Mouse (Mus musculus) left cerebral cortex, adult 18-20 months (tissue): Measurements from ENCODE around the gene Myo19. TPM values are rescaled to one million over a fixed set of nuclear protein-coding genes. Genes with fewer than 3 reads are reported as not detected.

Experiments
- DNase-seq, 2 experiments: peaks; one replicate each; pipeline ENCODE4 v3.0.0; 2021 to 2022; ENCODE audit warnings: low spot score in 2 of 2, mixed read lengths in 1 of 2
- total RNA-seq, 2 experiments: library from RNA; stranded (reverse); gene quantifications; 2 replicates each; pipeline ENCODE4 v1.2.3; 2021

Myo19 gene
- total RNA-seq, 2 experiments from 2014 or later, result 11.1 to 17.1 TPM

DNA sequence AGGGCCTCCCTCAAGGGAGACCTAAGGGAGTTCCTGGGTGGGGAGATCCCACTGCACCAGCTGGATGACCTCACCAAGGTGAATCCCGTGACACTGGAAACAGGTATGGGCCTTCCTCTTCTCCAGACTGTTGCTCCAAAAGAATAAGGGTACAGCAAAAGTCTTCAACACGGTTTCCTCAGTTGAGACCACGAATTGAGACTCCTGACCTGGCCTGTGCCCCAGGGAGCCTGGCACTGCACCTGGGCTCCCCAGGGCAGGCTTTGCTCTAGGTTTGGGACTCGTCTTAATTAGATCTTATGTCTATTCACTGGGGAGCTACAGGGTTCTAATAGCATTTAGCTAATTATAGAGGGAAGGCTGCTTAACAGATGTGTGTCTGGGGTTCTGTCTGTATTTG, 5.3 kb downstream of the Myo19 start:
- DNase-seq, result no peak

DNA sequence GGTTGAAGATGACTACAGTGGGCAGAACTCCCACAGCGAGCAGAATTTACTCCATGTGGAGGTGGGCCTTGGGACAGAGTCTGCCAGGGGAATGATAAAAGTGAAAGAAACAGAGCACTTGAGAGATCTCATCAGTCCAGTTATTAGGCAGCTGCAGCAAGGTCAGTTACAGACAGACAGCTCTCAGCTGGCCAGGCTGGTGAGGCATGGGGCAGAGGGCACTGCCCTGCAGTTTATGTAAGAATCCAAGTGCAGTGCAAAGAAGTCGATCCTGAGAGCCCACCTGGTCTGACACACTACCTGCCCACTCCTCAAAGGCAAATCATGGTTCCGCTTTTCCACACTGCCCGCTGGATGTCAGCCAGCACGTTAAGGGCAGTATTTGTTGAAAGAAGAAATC, 6.3 kb downstream of the Myo19 start:
- peak in 1 of 2 experiments; percentile 42 for DNase-seq

DNA sequence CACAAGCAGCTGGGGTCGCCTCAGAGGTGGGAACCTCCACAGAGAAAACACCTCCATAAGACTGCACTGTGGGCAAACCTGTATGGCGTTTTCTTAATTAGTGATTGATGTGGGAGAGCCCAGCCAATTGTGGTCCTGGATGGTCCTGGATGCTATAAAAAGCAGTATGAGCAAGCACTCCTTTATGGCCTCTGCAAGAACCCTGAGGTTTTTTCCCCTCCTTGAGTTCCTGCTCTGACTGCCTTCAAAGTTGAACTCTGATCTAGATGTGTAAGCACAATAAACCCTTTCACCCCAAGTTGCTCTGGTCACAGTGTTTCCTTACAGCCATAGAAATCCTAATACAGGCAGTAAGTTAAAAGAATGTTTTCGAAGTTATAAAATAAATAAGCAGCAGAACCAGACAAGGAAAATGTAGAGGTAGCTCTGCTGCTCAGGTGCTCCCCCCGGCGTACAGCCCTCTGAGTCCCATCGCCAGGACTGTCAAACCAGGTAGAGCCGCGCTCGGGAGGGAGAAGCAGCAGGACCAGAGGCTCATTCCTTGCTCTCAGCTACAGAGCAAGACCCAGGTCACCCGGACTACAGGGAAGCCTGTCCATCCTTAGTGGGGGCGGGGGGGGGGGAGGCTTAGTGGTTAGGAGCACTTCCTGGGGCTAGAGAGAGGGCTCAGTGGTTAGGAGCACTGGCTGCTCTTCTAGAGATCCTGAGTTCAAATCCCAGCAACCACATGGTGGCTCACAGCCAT, 7.0 kb downstream of the Myo19 start:
- DNase-seq, result no peak

DNA sequence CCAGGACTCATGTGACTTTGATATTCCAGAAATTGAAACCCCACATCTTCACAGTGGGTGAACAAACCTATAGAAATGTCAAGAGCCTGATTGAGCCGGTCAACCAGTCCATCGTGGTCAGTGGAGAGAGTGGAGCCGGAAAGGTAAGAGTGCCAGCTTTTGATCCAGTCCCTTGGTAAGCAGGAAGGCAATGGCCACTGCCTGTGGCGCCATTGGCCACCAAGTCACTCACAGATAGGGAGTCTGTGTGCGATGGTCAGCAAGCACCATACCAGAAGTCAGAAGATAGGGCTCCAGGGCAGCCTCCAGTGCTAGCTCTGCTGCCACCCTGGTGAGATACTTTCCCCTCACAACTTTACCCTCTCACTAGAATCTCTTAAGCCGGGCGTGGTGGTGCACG, 8.1 kb downstream of the Myo19 start:
- no peak for DNase-seq

DNA sequence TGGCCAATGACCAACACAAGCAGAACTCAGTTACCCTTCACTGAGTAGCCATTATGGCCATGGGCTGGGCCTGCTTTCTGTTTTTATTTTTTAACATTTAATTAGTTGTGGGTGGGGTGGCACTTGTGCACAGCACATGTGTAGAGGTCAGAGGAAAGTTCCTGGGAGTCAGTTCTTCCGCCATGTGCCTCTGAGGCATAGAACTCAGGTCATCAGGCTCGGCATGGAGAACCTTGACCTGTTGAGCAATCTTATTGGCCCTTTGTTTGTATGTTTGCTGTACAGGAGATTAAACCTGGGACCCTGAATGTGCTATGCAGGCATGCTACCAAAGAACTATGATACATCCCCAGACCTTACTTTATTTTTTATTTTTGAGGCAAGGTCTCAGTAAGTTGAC, 9.5 kb downstream of the Myo19 start:
- no peak for DNase-seq

DNA sequence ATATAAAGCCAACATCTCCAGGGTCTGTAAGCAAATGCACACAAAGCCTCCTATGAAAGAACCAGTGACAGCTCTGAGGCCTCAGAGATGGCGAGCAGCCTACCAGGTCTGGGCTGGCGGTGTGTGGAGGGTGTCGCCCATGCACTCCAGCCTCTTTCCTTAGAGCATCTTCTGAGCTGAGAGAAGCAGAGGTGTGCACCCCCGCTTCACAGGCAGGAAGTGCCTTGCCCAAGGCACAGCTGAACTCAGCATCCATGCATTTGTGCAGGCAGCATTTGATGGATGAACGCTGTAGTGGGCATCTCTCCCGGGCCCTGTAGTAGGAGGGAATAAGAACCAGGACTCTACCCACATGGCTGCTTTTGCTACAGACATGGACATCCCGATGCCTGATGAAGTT, 11.8 kb downstream of the Myo19 start:
- DNase-seq, result peak in 1 of 2 experiments; percentile 35

DNA sequence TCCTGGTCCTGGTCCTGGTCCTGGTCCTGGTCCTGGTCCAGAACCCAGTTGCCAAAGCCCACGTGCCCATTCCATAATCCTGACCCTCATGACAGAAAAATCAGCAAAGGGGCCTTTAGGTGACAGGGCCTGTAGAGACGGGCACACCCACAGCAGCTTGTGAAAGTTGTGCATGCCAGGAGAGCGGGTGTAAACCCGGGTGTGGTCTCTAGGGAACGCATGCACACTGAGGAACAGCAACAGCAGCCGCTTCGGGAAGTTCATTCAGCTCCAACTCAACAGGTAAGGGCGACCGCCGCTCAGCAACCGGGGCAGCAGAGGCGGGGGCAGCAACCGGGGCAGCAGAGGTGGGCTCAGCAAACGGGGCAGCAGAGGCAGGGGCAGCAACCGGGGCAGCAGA, 13.2 kb downstream of the Myo19 start:
- no peak for DNase-seq

DNA sequence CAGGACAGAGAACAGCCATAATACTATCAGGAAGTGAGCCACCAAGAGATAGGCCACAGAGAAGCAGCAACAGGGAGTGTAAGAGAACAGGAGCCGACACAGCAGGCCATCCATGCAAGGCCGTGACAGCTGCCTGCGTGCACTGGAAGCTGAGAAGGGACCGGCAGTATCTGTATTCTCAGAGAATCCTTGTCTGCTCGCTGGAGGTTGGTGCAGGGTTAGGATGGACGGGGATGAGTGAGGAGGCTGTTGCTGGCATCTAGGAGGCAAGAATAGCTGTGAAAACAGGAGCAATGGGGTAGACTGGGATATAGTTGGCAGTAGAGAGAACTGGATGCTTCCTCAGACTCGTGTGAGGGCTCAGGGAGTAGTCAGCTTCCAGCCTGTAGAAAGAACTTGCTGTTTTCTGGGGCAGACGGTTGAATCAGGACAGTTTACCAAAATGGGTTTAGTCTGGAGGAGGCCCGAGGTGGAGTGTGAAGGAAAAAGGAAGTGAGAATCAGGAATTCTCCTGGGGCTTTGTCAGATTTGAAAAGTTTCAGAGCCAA, 24.7 kb downstream of the Myo19 start:
- peak; percentile 47 to 67 for DNase-seq

DNA sequence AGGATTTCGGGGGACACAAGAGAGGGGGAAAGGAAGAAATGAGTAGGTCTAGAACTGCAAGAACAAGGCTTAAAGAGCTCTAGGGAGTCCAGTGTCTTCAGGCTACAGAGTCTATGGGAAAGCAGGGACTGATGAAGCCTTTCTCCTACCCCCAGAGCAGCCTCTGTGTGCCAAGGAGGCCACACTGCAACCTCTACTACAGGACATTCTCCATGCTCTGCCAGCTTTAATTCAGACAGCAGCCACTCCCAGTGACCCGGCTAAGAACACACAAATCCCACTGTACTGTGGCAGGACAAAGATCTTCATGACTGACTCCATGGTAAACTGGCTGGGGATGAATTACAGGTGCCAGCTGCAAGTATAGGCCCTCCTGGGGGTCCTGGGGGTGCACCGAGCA, 27.1 kb downstream of the Myo19 start:
- no peak for DNase-seq

DNA sequence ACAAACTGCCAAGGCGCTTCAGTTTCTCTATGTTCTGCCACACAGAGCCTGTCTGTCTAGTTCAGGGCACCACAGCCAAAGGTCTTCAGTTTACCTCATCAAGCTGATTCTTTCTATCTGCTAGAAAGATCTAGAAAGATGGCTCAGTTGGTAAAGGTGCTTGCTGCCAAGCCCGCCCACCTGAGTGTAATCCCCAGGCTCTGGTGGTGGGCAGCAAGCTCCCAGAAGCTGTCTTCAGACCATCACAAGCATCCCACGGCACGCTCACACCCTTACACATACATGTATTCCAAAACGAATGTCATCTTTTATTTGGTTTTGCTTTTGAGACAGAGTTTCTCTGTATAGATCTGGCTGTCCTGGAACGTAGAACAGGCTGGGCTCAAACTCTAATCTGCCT, 28.5 kb downstream of the Myo19 start:
- peak in 1 of 2 experiments; percentile 34 for DNase-seq

DNA sequence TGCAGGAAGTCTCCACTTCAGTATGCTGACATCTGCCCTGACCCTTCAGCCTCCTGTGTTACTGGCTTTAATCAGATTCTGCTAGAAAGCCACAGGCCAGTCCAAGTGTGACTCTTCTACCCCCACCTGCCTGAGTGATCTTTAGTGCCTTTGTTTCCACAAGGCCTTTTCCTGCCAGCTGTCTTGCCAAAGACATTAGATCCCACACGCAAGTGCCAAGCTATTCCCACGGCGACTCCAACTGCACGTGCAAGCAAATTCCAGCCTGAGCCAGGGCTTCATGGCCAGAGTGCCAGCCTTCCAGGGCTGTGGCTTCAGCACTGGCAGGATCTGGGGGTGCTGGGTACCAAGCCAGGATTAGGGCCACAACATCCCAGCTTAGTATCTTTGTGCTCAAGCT, 30.5 kb downstream of the Myo19 start:
- no peak for DNase-seq

DNA sequence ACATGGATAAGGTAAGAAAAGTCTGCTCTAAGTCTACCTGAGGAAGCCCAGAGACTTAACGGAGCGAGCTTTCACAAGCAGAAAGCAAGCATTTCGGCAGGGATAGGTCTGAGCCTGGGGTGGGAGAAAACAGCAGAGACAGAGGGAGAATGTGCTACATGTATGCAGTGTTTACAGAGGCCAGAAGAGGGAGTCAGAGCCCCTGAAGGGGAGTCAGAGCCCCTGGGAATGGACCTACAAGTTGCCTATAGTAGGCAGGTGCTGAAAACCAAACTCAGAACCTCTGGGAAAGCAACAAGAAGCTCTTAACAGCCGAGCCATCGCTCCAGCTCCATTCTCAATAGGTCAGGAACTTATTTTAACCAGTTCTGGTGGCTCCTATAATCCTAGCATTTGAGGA, 34.7 kb downstream of the Myo19 start:
- DNase-seq, result no peak

DNA sequence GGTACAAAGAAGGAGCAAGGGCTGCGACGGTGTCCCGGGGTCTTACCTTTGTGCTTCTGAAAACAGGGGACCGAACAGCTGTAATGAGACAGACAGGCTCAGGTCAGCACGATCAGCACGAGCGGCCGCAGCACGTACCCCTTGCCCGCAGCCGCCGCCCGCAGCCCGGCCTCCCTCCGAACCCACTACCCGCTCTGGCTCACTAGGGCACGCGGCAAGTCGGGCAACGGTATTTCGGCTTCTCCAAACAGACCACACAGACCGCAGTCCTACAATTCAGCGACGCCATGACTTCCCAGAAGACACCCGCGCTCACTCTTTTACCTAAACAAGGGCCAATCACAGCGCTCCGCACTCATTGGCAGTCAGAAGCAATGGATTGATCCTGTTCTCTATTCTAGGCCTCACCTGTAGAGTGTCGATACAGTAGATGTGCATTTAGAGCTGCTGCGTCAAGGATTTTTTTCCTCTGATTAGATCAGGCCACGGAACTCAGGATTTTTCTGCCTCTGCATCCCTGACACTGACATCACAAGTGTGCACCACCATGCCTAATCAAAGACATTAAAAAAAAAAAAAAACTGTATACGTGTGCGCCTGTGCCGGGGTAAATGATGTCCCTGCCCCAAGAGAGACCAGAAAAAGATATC, 36.2 kb downstream of the Myo19 start, which contains the start of gene Znhit3:
Znhit3 (minus strand) TSS at position 314 of the 650 bp plus-strand sequence.
- DNase-seq, result peak; percentile 86

DNA sequence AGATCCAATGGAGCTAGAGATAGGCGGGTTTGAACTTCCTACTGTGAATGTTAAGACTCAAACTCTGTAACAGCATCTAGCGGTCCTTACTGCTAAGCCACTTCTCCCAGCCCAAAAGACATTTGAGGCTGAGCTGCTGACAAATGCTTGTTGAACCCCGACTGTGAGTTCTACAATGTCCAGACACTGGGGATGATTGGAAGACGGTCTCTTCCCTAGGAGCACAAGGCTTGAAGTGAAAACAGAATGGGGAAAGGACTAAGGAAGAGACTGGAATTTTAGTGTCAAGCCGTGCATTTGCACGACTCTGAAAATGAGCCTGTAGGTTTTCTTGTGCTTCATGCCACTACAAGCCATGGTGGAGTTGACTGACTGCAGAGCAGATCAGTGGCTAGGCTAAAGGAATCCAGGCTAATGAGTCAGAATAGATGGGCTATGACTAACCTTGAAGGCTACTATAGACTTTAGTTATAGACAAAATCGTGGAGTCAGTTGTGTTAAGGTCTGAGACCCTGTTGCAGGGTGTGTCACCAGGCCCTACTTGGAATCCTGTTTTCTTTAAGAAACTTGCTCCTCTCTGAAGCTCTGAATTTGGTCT, 36.9 kb downstream of the Myo19 start:
- no peak for DNase-seq

DNA sequence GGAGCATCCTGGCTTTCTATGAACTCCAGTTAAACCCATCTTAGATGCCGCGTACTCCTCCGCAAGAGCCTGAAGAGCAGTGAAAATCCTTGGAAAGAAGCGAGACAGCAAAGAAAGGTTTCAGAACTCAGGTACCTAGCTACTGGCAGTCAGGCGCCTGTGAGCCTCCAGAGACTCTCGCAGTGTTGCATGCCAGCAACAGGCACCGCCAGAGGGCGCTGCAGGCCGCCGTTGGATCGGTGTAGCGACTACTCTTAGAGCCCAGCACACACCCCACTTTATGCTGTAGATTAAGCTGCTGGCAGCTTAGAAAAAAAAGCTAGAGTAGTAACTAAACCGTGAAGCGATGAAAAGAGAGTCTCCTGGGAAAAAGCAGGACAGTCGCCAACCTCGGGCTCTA, 38.5 kb downstream of the Myo19 start:
- DNase-seq, result peak; percentile 86 to 90

DNA sequence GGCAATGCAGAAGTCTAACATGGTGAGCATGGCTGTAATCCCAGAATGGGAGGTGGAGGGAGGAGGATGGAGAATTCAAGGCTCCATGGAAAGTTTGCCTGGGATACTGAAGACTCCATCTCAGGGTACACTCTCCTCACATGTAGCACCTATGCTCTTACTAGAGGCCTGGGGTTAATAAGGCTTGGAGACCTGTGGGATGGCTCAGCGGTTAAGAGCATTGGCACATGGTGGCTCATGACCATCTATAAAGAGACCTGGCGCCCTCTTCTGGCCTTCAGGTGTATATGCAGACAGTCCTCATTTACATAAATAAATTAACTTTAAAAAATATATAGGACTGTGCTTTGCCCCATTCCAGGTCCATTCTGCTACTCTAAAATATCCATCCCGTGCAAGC, 39.3 kb downstream of the Myo19 start:
- peak in 1 of 2 experiments; percentile 49 for DNase-seq

DNA sequence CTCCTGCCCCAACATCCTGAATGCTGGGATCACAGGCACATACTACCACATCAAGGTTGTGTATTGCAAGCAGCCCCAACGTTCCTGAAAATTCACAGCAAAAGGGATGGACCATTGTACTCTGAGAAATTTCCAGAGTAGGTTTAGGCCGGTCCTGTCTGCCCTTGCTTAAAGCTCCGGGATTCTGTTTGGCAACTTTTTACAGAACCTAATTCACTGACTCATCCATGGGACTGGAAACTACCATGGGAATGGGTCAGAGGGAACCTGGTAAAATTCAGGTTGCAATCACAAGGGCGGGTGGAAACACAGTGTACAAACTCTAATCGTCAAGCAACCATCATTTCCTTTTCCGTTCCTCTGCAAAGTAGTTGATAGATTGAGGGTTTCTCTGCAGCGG, 40.0 kb downstream of the Myo19 start:
- no peak for DNase-seq

DNA sequence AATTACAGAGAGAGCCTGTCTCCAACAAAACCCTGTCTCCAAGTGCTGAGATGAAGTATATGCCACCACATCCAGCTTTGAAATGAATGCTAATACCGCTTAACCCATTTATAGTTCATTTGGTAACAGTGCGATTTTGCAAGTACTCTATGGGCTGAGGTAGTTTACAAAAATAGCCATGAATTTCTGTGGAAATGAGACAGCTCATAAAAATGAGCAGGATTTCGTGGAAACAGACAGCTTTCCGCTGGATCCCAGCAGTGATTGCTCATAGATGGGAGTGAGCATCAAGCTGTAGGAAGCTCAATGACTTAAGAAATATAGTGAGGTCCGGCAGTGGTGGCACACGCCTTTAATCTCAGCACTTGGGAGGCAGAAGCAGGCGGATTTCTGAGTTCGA, 41.0 kb downstream of the Myo19 start:
- DNase-seq, result no peak

DNA sequence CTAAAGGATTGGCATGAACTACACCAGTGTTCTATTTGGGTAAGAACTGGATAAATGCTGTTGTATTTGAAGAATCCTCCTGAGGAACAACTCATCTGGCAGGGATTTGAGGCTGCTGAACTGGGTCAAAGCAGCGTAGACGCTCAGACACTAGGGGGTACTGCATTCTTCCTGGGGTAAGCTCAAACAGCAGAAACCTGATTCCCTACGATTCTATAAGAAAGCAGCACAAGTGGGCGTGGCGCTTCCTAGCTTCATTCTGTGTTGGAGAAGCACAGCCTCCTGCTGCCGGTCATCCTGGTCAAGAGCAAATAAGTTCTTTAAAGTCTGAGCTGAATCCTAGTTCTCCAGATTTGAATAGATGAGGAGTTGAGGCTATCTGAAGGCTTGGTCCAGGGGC, 52.3 kb downstream of the Myo19 start:
- DNase-seq, result no peak

DNA sequence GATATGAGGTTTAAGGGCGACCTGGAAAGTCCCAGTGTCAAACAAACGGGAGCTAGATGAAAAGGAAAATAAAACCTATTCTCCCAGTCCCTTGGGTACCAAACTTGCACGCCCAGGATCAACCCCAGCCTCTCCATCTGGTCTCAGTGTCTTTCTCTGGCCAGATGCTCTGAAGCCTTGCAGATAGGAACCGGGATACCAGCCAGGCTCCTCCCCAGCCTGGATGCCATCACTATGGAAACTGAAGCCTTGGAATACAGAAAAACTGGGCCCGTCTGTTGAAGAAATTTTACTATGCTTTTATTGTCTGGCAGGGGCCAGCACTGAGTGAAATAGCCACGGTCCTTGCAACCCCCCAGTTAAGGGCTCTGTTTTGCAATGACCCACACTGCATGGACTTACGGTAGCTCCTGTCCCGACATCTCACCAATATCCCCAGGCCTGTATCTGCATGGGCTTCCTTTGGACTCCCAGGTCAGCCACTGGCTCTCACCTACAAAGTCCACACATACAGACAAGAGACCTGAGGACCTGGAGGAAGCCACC, 59.6 kb downstream of the Myo19 start:
- peak; percentile 52 to 72 for DNase-seq

DNA sequence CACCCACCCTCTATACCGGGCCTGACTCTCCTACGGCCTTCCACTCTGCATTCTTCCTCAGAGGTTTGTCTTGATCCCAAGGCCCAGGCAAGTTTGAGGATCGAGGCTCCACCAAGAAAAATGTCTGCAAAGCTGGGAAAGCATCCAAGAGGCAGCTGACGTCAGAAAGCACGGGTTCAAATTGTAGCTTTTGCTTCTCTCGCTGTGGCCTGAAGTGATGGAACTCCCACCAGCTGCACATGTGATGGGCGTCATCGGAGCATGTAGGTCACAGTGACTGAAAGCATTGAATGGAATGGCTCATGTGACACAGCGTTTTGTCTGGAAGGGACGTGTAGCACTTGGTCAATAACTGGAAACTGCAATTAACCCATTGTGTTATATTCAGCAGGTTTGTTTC, 60.2 kb downstream of the Myo19 start:
- no peak for DNase-seq

DNA sequence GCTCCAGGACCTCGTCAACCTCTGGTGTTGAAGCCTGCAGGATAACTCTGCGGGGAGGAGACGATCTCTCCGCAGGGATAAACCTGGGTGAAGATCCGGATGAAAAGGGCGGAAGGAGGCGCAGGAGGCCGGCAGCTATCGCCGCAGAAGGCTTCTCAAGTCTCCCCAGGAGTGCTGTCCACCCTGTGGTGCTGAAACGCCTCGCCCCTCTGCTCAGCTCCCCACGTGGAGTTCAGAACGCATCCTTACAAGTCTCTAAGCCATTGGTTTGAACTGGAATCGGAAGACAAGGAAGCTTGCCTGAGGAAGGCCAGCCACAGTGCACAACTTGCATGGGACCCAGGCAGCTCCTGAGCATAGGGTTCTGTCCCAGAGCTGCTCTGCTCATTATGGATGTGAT, 64.0 kb downstream of the Myo19 start:
- no peak for DNase-seq
